Mouse (Mus musculus) left cerebral cortex, postnatal 14 days (tissue): ENCODE measurements around the gene Cyp2j8. TPM values are rescaled to one million over a fixed set of nuclear protein-coding genes. Genes with fewer than 3 reads are reported as not detected.
A peak's percentile ranks its signal among the peaks of the same experiment; 100 is the strongest.
"Not testable (repeated sequence)": the region's sequence is repeated elsewhere in the genome, so short reads cannot be mapped to it uniquely, and the experiment has no call there.

Experiments used
- DNase-seq, 2 experiments: peaks; one replicate each; pipeline ENCODE4 v3.0.0; 2021 to 2022; ENCODE audit warnings: low spot score in 2 of 2, mixed read lengths in 1 of 2
- intact Hi-C: fragments of 180-260 bp; cut with DNase I; formaldehyde crosslinking; loops from one replicate; pipeline ENCODE4 v1.15.1; 2025
- long read RNA-seq, 2 experiments: library from polyadenylated mRNA; stranded (forward); transcript quantifications; one replicate each; pipeline ENCODE4 v2.0.0; 2021
- total RNA-seq, 2 experiments: library from RNA; stranded (reverse); gene quantifications; 2 replicates each; pipeline ENCODE4 v1.2.3; 2021

Gene Cyp2j8
- not detected for total RNA-seq
- long read RNA-seq, experiment 1: 0 reads
- long read RNA-seq, experiment 2: 0 reads

DNA sequence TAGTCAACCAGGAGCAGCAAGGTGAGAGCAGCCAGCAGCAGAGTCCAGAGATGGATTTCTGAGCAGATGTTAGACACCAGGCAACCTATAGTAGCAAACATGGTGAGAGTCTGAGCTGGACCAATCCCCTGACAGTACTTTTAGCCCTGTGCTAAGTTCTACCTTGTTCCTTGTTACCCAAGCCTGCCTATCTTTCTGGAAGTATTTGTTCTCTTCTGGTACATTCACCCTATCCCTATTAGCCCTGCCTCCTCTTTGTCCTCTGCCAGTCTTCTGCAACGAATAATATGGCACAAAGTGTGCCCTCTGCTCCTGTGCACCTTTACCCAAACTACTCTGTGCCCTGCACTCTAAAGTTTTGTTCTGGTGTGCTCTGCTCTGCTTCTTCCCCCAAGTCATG lies at the start of gene Cyp2j8:
Cyp2j8 (minus strand) TSS at position 101 of the 400 bp plus-strand sequence.
- intact Hi-C loops: no loop called here
- no peak for DNase-seq

DNA sequence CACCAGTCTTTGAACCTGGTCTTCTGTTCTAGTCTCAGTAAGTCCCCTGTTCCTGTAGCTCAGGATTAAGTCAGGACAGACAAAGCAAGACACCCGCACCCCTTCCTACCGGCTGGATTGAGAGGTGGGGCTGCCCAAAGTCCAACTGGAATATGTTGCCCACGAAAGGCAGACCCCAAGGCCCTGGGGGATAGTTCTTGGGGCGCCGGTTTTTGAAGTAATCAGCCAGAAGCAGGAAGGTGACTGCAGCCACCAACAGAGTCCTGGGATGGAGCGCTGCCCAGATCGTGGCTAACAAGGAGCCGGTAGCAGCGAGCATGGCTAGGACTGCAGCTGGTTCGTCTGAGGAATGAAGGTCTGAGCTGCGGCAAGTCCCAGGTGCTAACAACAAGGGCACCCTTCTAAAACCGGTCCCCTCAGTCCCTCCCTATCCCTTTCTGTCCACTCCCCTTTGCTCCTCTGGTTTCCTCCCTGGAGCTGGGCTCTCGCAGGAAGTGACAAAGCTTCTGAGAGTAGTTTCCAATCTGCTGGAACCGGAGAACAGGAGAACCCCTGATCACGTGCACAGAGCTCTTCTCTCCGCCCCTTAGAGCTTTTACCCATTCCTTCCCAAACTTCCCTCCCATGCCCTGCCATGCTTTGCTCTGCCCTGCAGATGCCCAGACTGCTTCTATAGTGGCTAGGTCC lies 46.1 kb upstream of the Cyp2j8 start, which contains the start of gene Cyp2j6:
Cyp2j6 (minus strand) TSS at position 529 of the 687 bp plus-strand sequence.
- intact Hi-C loops: no loop called here
- DNase-seq: peak; percentile 52 to 55

DNA sequence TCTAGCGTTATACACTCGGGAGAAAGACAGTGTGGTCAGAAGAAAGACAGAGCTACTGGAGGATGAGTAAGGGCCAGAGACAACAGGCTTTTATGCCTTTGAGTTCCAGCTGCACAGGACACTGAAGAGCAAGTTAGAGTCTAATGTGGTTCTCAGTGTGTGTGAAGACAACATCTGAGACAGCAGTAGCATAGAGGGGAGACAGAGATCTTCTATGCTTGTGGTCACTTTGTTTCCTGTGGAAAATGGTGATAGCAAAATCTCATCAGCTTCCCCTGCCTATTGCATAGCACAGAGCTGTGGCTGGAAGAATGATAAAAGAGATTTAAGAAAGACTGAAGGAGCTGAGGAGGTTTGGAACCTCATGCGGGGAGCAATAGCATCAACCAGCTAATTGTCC lies 44.4 kb upstream of the Cyp2j8 start:
- intact Hi-C loops: no loop called here
- DNase-seq: no peak

DNA sequence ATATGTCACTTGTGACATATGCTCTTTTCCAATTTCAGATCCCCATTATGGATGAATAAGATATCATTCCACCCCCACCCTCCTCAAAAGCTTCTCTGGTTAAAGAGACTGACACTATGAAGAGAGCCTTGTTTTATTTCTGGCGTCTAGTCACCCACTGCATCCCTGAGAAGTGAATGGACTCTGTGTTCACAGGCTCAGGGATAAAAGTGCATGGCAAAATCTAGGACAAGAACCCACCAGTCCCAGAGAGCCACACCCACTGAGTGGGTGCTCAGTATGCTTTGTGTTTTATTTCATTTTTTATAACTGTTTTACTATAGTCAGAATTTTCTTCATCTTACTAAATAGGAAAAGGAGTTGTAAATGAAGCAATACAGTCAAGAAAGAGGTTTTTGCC lies 38.8 kb upstream of the Cyp2j8 start:
- intact Hi-C loops: no loop called here

DNA sequence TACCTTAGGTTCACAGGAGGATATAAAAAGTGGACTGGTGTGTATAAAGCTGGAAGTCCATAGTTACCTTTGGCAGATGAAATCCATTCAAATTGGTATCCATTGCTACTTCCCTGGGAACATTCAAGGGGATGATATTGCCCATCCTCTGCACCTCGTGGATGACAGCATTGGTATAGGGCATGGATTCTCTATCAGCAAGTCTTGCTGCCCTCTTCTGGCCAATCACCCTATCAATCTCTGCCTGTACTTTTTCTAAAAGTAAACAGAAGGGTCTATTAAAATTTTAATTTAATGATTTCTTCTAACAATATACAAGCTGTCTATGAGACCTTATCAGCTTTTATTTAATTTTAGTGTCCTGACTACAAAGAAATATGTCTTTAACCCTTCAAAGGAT lies 18.6 kb upstream of the Cyp2j8 start:
- DNase-seq: peak in 1 of 2 experiments; percentile 3
- intact Hi-C loops: loop anchor here (5.0 to 10.0 kb wide), 2 partner anchors 159 to 253 kb away; no protein-coding TSS in a partner anchor

More for the DNA sequence above, 38.8 kb upstream of the Cyp2j8 start:
- DNase-seq: peak; percentile 37 to 68

DNA sequence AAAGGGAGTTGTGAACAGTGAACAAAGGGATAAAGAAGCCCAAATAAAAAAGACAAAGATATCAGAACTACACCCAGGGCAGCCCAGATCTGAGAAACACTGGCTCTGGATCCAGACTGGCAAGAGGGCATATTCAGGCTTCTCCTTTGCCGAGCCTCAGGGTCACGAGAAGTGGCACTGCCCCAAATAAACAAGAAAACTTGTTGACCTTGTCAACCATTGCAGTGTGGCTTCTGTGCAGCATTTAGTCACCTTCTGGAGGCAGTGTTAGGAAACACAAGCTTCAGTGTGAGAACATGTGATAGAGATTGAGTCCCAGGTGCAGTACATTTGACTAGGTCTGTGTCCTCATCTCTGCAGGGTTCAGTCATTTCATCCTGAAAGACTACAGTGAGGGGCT lies 15.1 kb upstream of the Cyp2j8 start:
- no peak for DNase-seq
- intact Hi-C loops: loop anchor here (10.0 kb wide), 1 partner anchor 163 kb away; no protein-coding TSS in a partner anchor

DNA sequence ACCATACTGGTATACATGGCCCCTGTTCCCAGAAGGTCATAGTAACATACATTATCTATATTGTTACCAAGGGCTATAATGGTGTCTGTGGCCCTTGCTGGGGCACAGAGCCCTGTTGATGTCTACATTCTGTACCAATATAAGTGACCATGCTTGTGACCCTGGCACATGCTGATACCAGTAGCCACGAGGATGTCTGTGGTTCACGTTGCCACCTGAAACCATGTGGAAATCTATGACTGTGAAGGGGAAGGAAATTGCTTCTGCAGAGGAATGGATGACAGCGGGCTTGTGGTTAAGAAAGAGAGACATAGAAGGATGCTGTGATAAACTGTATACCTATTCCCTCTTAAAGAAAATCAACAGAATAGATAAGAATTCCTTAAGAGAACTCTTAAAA lies 2.9 kb upstream of the Cyp2j8 start:
- no peak for DNase-seq
- intact Hi-C loops: no loop called here

DNA sequence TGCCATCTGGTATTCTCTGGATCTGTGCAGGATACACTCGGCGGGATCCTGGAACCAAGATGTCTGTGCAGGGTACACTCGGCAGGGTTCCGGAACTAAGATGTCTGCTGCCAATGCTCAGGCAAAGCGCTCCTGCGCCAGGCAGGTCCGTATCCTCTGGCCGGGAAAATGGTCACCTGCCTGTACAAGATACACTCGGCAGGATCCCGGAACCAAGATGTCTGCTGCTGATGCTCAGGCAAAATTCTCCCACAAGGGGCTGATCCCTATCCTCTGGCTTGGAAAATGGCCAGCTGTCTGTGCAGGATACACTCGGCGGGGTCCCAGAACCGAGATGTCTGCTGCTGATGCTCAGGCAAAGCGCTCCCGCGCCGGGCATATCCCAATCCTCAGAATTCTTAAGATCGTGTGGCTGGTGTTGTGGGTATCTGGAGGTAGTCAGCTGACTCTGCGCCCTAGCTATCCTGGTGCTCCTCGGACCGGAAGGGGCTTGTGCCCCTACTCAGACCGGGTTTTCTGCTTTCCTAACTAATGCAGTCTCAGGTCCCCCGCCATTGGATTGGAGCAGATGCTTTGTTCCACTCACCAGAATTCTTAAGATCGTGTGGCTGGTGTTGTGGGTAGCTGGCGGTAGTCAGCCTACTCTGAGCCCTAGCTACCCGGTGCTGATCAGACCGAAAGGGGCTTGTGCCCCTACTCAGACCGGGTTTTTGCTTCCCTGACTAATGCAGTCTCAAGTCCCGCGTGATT lies 43.7 kb downstream of the Cyp2j8 start:
- intact Hi-C loops: not testable (repeated sequence)

More for the DNA sequence above, 43.7 kb downstream of the Cyp2j8 start:
- DNase-seq: not testable (repeated sequence)

Other genes starting within 250 kb of the Cyp2j8 start
- not detected for gene Cyp2j11, start 158.7 kb downstream of the Cyp2j8 start, total RNA-seq
- gene Cyp2j6, start 46.3 kb upstream of the Cyp2j8 start, total RNA-seq: 10 to 100 TPM; 11.9 to 13.2 TPM
- gene Cyp2j9, start 84.2 kb upstream of the Cyp2j8 start, total RNA-seq: 10 to 100 TPM; 15.3 to 16.5 TPM
- gene Cyp2j5, start 156.8 kb upstream of the Cyp2j8 start, total RNA-seq: not detected